Mouse (Mus musculus): ENCODE data around the gene Map1a. TPM values are rescaled to one million over a fixed set of nuclear protein-coding genes. Genes with fewer than 3 reads are reported as not detected.

Gene Map1a
- polyA plus RNA-seq, 1 experiment from 2014 or later, result 20.8 TPM

- Histone ChIP-seq H3K36me3 (ENCODE audit: control insufficient read depth, insufficient read depth, low read length) (no peaks in the 10 kb centered on the region), H3K9me3 (ENCODE audit: control insufficient read depth, low read length) (no peaks in the 10 kb centered on the region), H3K4me1 (replicated peaks; ENCODE audit: control insufficient read depth, insufficient read depth, low read length) (peaks cover 11% of the 10 kb centered on the region; the same call in 1 of the 2 replicates), H3K27ac (ENCODE audit: low read depth, low read length) (no peak overlapping the region), H3K9ac (ENCODE audit: low read depth, low read length) (peak overlapping the region; percentile 47), H3K4me2 (replicated peaks; ENCODE audit: low read depth, low read length) (peak overlapping the region; percentile 86), H3K4me3 (ENCODE audit: low read depth, low read length) (peak overlapping the region; percentile 52), H3K27me3 (ENCODE audit: control insufficient read depth, insufficient read depth, low read length) (0 out of 2 replicates have a peak, but pooled peaks cover 2% of the 10 kb centered on the region)
- WGBS, result 4% methylated on average over 36 of the region's 36 CpGs
- ATAC-seq (ENCODE audit: low FRiP score) (peak; percentile 72), DNase-seq (ENCODE audit: low spot score) (no peak)
These were observed 535 bp downstream of the Map1a start for GRCm38 (mm10) chr2:121289730-121290540.

GRCm38 (mm10) chr2:121292316-121293013, 3.1 kb downstream of the Map1a start:
- no peak for DNase-seq (ENCODE audit: low spot score)
- 66% methylated on average over 5 of the region's 5 CpGs for WGBS
- H3K27me3 ChIP-seq (ENCODE audit: control insufficient read depth, insufficient read depth, low read length), result 0 out of 2 replicates have a peak, but pooled peaks cover 2% of the 10 kb centered on the region
- no peak overlapping the region for H3K27ac ChIP-seq (ENCODE audit: low read depth, low read length)
- no peak overlapping the region for H3K9ac ChIP-seq (ENCODE audit: low read depth, low read length)
- H3K9me3 ChIP-seq (ENCODE audit: control insufficient read depth, low read length), result no peaks in the 10 kb centered on the region
- no peak overlapping the region for H3K4me3 ChIP-seq (ENCODE audit: low read depth, low read length)
- no peak overlapping the region for H3K4me2 ChIP-seq (replicated peaks; ENCODE audit: low read depth, low read length)
- no peaks in the 10 kb centered on the region for H3K36me3 ChIP-seq (ENCODE audit: control insufficient read depth, insufficient read depth, low read length)
- H3K4me1 ChIP-seq (replicated peaks; ENCODE audit: control insufficient read depth, insufficient read depth, low read length), result peaks cover 17% of the 10 kb centered on the region
- ATAC-seq (ENCODE audit: low FRiP score), result no peak

- no peak for ATAC-seq (ENCODE audit: low FRiP score)
- 19% methylated on average over 4 of the region's 4 CpGs for WGBS
- Histone ChIP-seq H3K27ac (ENCODE audit: low read depth, low read length) (peak overlapping the region; percentile 86), H3K9me3 (ENCODE audit: control insufficient read depth, low read length) (no peaks in the 10 kb centered on the region), H3K4me3 (ENCODE audit: low read depth, low read length) (peak overlapping the region; percentile 35; the same call in 1 of the 2 replicates), H3K4me2 (replicated peaks; ENCODE audit: low read depth, low read length) (peak overlapping the region; percentile 68), H3K36me3 (ENCODE audit: control insufficient read depth, insufficient read depth, low read length) (no peaks in the 10 kb centered on the region), H3K4me1 (replicated peaks; ENCODE audit: control insufficient read depth, insufficient read depth, low read length) (peaks cover 20% of the 10 kb centered on the region), H3K27me3 (ENCODE audit: control insufficient read depth, insufficient read depth, low read length) (0 out of 2 replicates have a peak, but pooled peaks cover 2% of the 10 kb centered on the region), H3K9ac (ENCODE audit: low read depth, low read length) (no peak overlapping the region; the same call in 1 of the 2 replicates)
- no peak for DNase-seq (ENCODE audit: low spot score)
These were observed 4.8 kb downstream of the Map1a start for GRCm38 (mm10) chr2:121294182-121294581.

- Histone ChIP-seq H3K4me3 (ENCODE audit: low read depth, low read length) (peak overlapping the region; percentile 35), H3K9me3 (ENCODE audit: control insufficient read depth, low read length) (no peaks in the 10 kb centered on the region), H3K36me3 (ENCODE audit: control insufficient read depth, insufficient read depth, low read length) (0 out of 2 replicates have a peak, but pooled peaks cover 3% of the 10 kb centered on the region), H3K9ac (ENCODE audit: low read depth, low read length) (peak overlapping the region; percentile 49), H3K27me3 (ENCODE audit: control insufficient read depth, insufficient read depth, low read length) (0 out of 2 replicates have a peak, but pooled peaks cover 2% of the 10 kb centered on the region), H3K4me1 (replicated peaks; ENCODE audit: control insufficient read depth, insufficient read depth, low read length) (peaks cover 20% of the 10 kb centered on the region), H3K4me2 (replicated peaks; ENCODE audit: low read depth, low read length) (peak overlapping the region; percentile 68), H3K27ac (ENCODE audit: low read depth, low read length) (peak overlapping the region; percentile 86)
- under 1% methylated on average over 18 of the region's 18 CpGs for WGBS
- DNase-seq (ENCODE audit: low spot score), result peak; percentile 70
- peak; percentile 82 for ATAC-seq (ENCODE audit: low FRiP score)
These were observed 5.6 kb downstream of the Map1a start for GRCm38 (mm10) chr2:121294753-121295607.

GRCm38 (mm10) chr2:121295608-121296571, 6.5 kb downstream of the Map1a start:
- DNase-seq (ENCODE audit: low spot score), result peak; percentile 50
- H3K4me2 ChIP-seq (replicated peaks; ENCODE audit: low read depth, low read length), result peak overlapping the region; percentile 68
- ATAC-seq (ENCODE audit: low FRiP score), result peak; percentile 41
- H3K4me1 ChIP-seq (replicated peaks; ENCODE audit: control insufficient read depth, insufficient read depth, low read length), result peaks cover 20% of the 10 kb centered on the region
- peak overlapping the region; percentile 35 for H3K4me3 ChIP-seq (ENCODE audit: low read depth, low read length)
- H3K9ac ChIP-seq (ENCODE audit: low read depth, low read length), result peak overlapping the region; percentile 44
- H3K9me3 ChIP-seq (ENCODE audit: control insufficient read depth, low read length), result no peaks in the 10 kb centered on the region
- H3K27me3 ChIP-seq (ENCODE audit: control insufficient read depth, insufficient read depth, low read length), result 0 out of 2 replicates have a peak, but pooled peaks cover 2% of the 10 kb centered on the region
- peak overlapping the region; percentile 86 for H3K27ac ChIP-seq (ENCODE audit: low read depth, low read length)
- H3K36me3 ChIP-seq (ENCODE audit: control insufficient read depth, insufficient read depth, low read length), result 0 out of 2 replicates have a peak, but pooled peaks cover 3% of the 10 kb centered on the region
- 2% methylated on average over 14 of the region's 15 CpGs for WGBS

GRCm38 (mm10) chr2:121296754-121297231, 7.4 kb downstream of the Map1a start:
- peak overlapping the region; percentile 86 for H3K27ac ChIP-seq (ENCODE audit: low read depth, low read length)
- ATAC-seq (ENCODE audit: low FRiP score) (no peak), DNase-seq (ENCODE audit: low spot score) (peak; percentile 42)
- 6% methylated on average over 6 of the region's 6 CpGs for WGBS
- peak overlapping the region; percentile 44 for H3K9ac ChIP-seq (ENCODE audit: low read depth, low read length)
- peak overlapping the region; percentile 35 for H3K4me3 ChIP-seq (ENCODE audit: low read depth, low read length)
- no peaks in the 10 kb centered on the region for H3K27me3 ChIP-seq (ENCODE audit: control insufficient read depth, insufficient read depth, low read length)
- peaks cover 20% of the 10 kb centered on the region for H3K4me1 ChIP-seq (replicated peaks; ENCODE audit: control insufficient read depth, insufficient read depth, low read length)
- H3K36me3 ChIP-seq (ENCODE audit: control insufficient read depth, insufficient read depth, low read length), result peaks cover 3% of the 10 kb centered on the region; the same call in 1 of the 2 replicates
- peak overlapping the region; percentile 68 for H3K4me2 ChIP-seq (replicated peaks; ENCODE audit: low read depth, low read length)
- no peaks in the 10 kb centered on the region for H3K9me3 ChIP-seq (ENCODE audit: control insufficient read depth, low read length)

- H3K4me3 ChIP-seq (ENCODE audit: low read depth, low read length), result 0 out of 2 replicates have a peak overlapping the region, but pooled peaks have one; percentile 10
- H3K27me3 ChIP-seq (ENCODE audit: control insufficient read depth, insufficient read depth, low read length), result no peaks in the 10 kb centered on the region
- WGBS, result 9% methylated on average over 9 of the region's 9 CpGs
- DNase-seq (ENCODE audit: low spot score), result peak; percentile 34
- peak overlapping the region; percentile 68 for H3K4me2 ChIP-seq (replicated peaks; ENCODE audit: low read depth, low read length)
- ATAC-seq (ENCODE audit: low FRiP score), result no peak
- no peak overlapping the region for H3K27ac ChIP-seq (ENCODE audit: low read depth, low read length)
- peaks cover 20% of the 10 kb centered on the region for H3K4me1 ChIP-seq (replicated peaks; ENCODE audit: control insufficient read depth, insufficient read depth, low read length)
- no peaks in the 10 kb centered on the region for H3K9me3 ChIP-seq (ENCODE audit: control insufficient read depth, low read length)
- H3K36me3 ChIP-seq (ENCODE audit: control insufficient read depth, insufficient read depth, low read length), result peaks cover 6% of the 10 kb centered on the region; the same call in 1 of the 2 replicates
- no peak overlapping the region for H3K9ac ChIP-seq (ENCODE audit: low read depth, low read length)
These were observed 8.3 kb downstream of the Map1a start for GRCm38 (mm10) chr2:121297701-121298100.

Data from hindbrain, embryonic 11.5 days (tissue).